Mouse (Mus musculus): ENCODE data around the gene Cmss1.

GRCm38 (mm10) chr16:57502761-57503160 is 103.9 kb downstream of the Cmss1 start:
- TF ChIP-seq CTCF (IDR thresholded peaks at IDR 0.05; ENCODE audit: low read depth, low read length): no peak
- TF ChIP-seq POLR2A (IDR thresholded peaks at IDR 0.05; ENCODE audit: borderline replicate concordance, low read depth, low read length): no peak

Measured in bone marrow macrophage, adult 2 months (primary cell).